Mouse (Mus musculus): ENCODE results near the gene Nmnat3.

Nmnat3 gene

DNA sequence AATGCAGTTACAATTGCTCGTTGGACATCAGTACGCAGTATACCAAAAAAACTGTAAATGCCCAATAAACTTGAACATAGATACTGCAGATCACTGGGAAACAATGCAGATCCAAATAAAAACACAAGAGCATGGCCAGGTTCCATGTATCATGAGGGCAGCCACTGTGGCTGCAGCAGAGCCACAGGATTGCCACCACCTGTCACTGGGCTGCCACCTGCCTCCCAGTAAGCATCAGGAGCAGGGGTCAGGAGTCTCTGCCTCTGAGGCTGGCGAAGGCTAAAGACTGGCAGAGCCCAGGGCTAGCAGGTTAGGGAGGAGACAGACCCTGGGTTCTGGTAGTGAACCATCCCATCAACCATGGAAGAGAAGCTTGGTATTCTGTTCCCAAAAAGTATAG, 67.7 kb downstream of the Nmnat3 start:
- no peak for DNase-seq (ENCODE audit: low spot score in 2 of 2)

DNA sequence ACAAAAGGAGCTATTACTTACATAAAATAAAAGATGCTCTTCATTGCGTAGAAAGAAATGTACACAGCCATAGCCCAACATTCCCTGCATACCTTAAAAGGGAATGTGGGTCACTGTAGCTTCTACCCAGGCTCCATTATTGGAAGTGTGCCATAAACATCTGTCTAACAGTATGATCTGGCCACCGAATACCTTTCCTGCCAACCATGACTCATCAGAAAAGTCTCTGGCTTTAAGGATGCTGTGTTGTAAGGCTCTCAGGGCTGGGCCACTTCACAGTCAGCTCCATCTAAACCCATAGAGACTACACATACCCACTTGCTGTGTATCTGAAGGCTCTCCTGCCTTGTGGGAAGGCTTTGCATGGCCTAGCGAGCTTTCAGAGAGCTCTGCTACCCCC, 73.8 kb downstream of the Nmnat3 start:
- DNase-seq (ENCODE audit: low spot score in 2 of 2) = no peak

DNA sequence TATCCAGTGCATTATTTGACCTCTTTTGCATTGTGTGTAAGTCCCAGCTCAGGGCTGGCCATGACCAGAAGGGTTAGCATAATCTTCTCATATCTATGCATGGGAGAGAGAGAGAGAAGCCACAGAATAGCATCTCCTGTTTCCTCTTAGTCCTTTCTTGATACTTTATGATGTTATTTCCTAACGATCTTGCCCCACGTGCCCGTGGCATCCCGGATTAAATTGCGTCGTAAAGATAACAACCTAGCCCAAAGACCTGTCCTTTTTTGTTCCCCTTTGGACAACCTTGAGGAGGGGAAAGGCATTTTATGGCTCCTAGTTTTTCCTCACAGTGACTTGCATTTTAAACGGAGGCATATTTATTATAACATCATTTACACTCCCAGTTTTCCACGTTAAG, 78.8 kb downstream of the Nmnat3 start:
- no peak for DNase-seq (ENCODE audit: low spot score in 2 of 2)

DNA sequence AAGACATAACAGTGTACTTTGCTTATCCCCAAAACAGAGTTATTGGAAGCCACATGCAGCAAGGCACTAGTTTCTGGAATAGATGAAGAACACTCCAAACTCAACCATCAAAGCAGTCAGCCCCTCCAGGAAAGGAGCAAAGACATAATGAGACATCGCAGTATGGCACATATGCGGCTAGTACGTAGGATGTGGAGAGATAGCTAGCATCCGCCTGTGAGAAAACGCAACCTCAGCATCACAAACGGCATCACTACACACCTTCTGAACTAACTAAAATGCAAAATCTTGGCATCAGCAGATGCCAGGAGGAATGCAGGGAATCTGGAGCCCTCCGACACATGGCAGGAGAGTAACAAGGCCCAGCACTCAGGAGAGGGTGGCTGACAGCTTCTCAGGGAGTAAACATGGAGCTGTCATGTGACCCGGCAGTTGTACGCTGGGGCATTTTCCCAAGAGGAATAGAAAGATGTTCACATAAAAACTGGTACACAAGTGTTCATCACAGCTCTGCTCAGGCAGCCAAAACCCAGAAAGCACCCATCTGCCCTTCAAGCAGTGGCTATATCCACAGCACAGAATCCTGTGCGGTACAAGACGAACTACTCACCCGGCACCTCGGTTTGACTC, 80.2 kb downstream of the Nmnat3 start:
- no peak for DNase-seq (ENCODE audit: low spot score in 2 of 2)

DNA sequence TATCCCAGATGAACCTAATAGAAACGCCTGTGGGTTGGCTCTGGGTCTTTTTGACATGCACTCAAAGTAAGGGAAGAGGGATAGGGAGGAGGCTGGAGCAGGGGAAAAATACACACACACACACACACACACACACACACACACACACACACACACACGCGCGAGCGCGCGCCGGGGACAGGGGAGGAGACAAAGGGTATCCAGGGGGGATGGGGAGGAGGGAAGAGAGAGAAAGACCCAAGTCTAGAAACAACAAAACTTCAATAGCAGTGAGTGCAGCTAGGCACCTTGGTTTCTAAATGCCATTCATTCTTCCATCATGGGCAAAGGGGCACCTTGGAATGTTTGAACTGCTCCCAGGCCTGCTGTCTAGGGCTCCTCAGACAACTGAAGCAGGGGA, 82.5 kb downstream of the Nmnat3 start:
- no peak for DNase-seq (ENCODE audit: low spot score in 2 of 2)

DNA sequence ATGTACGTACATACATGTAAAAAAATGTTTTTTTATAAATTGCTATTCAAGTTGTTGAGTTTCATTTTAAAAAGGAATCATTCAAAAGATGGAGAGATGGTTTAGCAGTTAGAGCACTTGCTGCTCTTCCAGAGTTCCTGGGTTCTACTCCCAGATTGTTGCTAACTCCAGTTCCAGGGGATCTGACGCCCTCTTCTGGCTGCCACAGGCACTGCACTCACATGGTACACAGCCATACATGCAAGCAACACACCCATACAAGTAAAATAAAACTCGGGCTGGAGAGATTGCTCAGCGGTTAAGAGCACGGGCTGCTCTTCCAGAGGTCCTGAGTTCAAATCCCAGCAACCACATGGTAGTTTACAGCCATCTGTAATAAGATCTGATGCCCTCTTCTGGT, 86.1 kb downstream of the Nmnat3 start:
- DNase-seq (ENCODE audit: low spot score in 2 of 2) = no peak

DNA sequence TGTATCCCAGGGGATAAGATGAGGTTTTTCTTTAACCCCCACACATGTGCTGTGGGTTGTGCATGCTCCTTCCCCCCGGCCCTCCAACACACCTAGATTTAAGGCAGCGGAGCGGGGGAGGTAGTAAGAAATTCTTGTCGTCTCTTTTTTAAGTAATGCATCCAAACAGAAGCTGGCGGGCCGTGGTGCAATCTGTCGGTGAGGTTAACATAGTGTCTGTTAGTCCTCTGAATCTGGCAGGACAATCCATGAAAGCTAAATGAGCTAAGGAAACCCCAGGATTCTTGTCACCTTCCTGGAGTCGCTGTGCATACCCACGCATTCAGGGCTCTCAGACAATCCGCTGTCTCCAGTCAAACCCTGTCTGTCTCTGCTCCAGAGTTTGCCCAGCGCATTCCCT, 87.7 kb downstream of the Nmnat3 start:
- no peak for DNase-seq (ENCODE audit: low spot score in 2 of 2)

DNA sequence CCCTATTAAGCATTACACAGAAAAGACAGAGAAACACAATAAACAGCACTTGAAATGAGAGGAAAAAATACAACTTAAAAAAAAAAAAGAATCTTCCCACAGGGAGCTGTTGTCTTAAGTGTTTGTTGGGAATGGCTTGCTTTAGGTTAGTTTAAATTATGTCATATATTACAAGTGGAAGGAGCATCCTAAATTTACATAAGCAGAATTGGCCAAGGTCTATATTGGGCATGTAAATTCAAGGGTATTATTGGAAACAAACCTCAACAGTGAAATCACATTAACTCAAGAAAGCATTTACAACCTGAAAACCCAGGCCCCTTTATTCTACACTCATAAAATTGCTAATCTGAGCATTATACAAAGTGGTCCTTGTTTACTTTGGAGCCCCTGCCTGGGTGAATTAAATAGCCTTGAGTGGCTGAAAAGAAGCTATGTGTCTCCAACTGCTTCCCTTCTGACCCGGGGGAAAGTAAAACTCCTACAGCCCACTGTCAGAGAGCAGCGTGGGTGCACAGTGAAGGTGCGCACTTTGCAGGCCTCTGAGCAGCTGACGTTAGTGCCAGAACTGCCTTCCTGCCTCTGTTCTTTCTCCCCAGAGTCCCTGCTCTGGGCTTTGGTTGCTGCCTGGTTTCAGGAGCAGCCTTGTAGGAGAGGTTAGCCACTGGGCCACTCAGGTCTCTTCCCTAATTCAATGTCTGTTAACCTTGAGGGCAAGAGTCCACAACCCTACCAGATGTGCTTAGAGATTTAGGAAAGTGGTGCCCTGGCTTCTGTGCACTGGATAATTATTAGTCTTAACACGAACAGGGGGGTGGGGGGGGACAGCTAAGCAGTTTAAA, 88.3 kb downstream of the Nmnat3 start:
- DNase-seq (ENCODE audit: low spot score in 2 of 2) = no peak

DNA sequence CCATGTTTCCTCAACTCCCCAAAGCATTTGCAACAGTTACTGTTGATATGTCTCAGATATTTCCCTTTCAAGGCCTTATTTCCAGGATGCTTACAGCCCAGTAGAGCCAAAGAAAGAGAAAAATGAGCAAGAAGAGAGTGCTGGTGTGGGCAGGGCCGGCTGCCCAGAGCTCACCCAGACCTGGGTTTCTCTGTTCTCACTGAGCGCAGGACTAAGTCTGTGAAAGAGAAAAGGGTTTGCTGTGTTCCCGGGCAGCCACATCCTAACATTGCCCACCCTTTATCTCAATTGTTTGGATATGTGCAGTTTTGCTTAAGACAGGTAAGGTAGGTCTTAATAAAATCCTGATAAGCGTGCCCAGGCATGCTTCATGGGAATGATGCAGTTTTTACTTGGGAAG, 92.5 kb downstream of the Nmnat3 start:
- DNase-seq (ENCODE audit: low spot score in 2 of 2) = no peak

DNA sequence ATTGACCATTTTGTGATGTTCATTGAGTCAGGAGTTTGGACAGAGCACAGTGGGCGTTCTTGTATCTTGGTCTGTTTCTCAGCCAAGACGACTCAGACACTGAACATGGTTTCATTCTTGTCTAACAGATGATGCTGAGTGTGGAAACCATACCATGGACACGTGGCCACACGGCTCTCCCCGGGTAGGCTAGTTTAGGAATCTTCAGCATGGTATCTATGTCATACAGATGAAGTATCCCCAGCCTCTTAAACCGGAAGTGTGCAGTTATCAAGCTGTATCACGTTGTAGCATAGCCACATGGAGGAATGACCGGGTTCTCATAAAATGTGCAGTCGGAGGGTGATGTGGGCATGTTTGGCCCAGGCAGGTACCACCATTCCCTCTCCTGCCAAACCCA, 93.4 kb downstream of the Nmnat3 start:
- no peak for DNase-seq (ENCODE audit: low spot score in 2 of 2)

DNA sequence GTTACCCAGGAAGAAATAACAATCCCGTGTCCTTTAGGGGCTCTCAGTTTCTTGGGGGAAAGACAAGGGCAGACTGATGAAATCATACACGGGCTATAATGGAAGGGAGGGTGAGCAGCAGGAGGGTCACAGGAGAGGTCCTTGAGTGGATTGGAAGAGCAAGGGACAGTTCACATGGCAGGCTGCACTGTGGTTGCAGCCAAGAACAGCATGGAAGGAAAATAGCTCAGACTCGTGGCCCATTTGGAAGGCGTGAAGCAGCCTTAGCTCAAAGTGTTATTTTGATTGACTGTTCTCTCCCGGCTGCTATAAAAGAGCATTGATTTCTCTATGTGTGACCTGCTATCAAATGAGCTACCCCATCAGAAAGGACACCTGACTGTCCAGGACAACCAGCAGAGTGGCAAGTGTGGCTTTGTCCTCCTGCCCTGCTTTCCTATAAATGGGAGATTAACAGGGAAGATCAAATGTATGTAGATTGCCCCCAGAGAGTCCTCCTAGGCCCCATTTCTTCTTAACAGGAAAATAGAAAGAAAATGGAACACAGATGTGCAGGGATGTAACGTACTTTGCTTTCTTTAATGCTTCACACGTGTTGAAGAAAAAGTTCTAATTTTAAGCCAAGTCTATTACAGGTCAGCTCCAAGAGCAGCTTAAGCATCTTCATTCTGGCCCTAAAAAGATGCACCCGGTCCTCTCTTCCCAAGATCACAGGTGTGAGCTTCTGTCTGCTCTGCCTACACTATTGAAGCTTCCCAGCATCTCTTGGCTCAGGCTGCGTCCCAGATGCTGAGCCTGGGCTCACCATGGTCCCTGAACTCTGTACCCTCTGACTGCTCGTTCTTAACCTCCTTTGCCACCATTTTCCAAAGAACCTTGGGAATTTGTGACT, 100.8 kb downstream of the Nmnat3 start:
- DNase-seq (ENCODE audit: low spot score in 2 of 2) = no peak

DNA sequence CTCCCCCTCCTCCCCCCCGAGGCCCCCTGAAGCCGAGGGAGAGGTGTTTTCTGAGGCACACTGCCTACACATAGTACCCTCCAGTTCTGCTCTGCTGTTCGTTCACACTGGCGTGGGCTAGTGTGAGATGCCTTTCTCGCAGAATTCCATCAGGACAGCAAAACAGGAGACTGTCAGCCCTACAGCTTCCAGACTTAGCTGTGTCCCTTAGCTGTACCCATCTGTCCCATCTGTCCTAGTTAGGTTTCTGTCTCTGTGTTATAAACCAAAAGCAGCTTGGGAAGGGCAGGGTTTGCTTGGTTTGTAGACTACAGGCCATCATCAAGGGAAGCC, 101.4 kb downstream of the Nmnat3 start:
- DNase-seq (ENCODE audit: low spot score in 2 of 2) = no peak

DNA sequence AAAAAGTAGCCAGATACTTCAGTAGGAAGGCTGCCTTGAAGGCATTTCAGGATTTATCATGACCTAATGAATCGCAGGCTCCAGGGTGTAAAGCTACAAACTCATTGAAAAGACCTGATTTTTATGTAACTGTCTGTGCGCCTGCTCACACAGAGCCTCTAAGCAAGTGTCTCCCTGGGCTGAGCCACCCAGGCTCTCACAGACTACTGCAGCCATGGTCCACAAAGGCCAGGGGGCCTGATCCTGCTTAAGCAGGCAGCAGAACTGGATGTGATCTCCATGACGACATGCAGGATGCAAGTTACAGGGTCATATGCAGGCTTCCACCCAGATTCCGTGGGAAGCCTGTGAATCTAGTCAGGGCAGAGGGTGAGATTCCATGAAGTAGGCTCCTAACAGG, 106.3 kb downstream of the Nmnat3 start:
- DNase-seq (ENCODE audit: low spot score in 2 of 2) = no peak

DNA sequence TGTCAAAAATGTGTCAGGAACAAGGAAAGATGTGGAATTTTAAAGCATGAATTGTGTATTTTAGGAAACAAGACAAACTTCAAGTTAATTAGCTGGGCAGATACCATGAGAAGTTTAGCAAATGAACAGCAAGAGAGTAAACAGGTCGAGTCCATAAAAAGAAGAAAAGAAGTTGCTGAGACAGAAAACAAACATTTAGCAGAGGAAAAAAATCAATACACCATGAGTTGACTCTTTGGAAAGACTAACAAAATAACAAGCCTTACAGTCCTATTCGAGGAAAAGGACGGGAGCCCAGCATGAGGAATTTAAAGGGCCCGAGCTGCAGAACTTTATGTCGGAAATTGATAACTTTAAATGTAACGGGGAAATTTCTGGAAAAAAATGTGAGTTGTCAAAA, 110.0 kb downstream of the Nmnat3 start:
- no peak for DNase-seq (ENCODE audit: low spot score in 2 of 2)

DNA sequence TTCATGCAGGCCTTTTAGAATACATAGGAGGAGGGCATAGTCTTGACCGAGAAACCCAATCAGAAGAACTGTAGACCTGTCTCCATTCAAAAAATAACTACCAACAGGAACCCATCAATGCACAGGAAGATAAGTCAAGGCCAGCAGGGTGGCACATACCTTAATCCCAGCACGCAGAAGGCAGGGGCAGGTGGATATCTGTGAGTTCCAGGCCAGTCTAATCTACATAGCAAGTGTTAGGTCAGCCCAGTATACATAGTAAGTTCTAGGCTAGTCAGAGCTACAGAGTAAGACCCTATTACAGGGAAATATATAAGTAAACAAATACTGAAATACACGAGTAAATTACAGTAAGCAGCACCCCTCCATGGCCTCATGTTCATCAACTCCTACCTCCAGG, 110.6 kb downstream of the Nmnat3 start:
- no peak for DNase-seq (ENCODE audit: low spot score in 2 of 2)

DNA sequence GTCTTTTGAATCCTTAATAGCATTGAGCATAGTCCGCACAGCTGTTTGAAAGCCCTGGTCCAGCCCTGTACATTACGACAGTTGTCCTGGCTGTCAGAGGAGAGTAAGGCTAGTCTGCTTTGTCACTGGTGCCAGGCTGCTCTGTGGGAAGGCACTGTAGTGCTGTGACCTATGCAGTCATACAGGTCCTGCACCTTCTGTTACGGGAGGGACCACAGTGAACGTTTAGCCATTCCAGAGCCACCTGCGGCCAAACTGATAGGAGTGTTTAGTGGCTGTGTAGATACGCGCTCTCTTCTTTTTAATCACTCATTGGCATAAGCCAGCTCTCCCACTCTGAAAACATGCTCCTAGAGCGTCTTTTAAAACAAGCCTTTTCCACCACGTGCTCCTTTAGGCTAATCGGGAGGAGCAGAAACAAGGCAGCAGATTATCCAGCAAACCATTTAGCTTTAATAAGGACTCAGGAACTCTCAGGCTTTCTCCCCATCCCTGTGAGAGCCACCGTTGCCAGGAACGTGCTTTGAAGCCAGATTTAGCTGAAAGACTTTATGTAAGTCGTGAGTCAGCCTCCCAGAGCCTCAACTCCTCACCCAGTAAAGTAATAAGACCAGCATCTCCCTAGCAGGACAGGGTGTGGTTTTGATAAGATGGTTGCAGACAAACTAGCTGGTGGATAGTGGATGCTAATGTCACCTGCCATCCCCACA, 113.1 kb downstream of the Nmnat3 start:
- DNase-seq (ENCODE audit: low spot score in 2 of 2) = no peak

DNA sequence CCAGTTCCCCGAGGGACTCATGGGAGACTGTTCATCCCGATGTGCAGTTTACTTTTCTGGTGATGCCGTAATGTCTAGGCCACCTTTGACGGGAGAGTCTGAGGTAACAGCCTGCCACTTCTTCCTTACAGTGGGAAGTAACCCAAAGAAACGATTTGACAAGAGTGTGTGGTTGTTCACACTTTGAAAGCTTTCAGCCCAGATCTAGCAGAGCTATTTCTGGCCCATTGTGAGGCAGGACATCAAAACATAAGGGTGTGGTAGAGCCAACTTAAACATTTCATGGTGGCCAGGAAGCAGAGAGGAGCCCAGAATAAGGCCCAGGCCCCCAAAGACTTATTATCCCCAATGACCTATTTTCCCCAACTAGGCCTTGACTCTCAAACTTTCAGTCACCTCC, 114.4 kb downstream of the Nmnat3 start:
- DNase-seq (ENCODE audit: low spot score in 2 of 2) = no peak

DNA sequence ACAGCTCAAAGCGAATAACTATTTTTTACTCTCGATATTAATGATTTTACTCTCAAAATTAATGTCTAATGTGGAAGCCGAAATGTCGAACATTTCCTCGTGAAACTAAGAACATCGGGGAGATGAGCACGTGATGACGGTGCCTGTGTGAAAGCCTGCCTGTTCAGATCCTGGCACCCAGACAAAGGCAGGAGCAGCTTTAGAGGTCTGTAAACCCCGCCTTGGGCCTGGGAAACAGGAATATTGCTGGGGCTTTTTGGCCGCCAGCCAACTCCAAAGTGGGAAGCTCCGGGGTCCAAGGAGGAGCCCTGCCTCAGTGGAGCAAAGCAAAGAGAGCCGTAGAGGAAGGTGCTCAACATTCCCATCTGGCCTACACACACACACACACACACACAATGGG, 120.5 kb downstream of the Nmnat3 start:
- DNase-seq (ENCODE audit: low spot score in 2 of 2) = no peak

DNA sequence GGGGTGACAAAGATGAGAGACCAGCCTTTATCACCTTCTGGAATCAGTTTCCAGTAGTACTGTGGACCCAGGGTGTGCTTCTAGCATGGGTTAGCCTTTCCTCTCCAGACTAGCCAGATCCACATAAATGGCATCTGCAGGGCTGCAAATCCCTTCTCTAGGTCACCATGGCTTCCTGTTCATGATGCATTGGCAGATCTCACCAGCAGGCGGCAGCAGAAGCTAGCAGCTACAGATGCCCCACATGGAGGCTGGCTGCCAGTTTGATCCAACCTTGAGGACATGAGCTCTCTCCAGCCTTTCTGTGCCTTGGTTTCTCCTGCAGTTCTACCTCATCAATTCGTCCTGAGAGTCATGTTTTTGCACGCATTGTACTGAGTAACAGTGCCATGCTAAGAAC, 121.9 kb downstream of the Nmnat3 start:
- peak; percentile 9 to 22 for DNase-seq (ENCODE audit: low spot score in 2 of 2)

DNA sequence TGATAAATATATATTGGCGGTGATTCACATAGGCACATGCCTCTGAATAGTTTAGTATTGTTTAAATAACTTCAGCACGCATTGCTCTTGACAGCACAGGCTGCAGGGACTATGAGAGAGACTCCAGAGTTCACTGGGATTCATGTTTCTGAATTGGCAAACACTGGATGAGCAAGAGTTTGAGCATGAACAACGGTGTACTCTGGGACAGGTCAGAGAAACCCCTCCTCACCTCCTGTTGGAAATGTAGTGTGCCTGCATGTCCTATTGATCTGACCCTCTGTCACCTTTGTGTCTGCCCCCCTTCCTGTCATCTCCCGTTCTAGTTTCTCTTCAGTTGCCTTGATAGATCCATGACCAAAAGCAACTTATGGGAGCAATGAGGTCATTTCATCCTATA, 128.2 kb downstream of the Nmnat3 start:
- no peak for DNase-seq (ENCODE audit: low spot score in 2 of 2)

DNA sequence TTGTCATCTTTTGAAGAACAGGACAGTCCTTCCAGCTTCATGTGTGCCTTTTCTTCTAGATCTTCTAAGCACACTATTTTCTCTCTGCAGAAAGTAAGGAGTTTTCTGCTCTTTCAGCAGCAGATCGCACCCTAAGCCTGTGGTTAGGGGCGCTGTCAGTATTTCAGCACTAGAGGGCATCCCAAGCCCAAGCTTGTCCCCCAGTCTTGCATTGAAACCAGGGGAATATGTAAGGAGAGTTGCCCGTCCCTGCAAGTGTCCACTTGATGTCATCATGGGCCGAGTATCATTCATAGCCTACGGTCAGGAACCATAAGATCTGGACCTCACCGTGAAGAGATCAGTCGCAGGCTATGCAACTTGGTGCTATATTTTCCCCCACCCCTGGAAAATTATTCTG, 130.7 kb downstream of the Nmnat3 start:
- no peak for DNase-seq (ENCODE audit: low spot score in 2 of 2)

DNA sequence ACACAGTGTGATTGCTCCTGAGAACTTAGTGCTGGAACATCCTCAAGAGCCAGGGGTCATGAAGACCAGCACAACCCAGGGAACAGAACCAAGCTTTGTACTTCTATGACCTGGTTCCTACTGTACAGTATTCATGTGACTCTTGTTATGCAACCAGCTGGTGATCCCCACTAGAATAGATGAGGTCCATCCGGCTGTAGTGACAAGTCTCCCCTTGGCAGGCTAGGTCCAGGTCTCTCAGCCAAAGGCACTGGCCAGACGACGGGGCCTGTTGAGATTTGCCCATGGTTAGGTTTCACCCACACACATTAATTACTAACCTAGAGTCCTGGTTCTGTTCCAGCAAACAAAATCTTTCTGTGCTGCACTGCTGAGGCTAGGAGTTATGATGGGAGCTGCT, 131.1 kb downstream of the Nmnat3 start:
- DNase-seq (ENCODE audit: low spot score in 2 of 2) = no peak
